Mouse (Mus musculus) testis, adult 2 months (tissue): ENCODE measurements at regions not wholly inside any gene's neighbourhood (a gene's known extent, or its start where the extent isn't known, plus 50 kb on each side); places are given as distances from the start of the nearest gene placed in this dataset.

Experiments used
- CTCF ChIP-seq: fragments of 200-500 bp; IDR thresholded peaks from 2 replicates; pipeline ENCODE4 v1.5.1; 2012; ENCODE audit warnings: low read depth, mild to moderate bottlenecking, inconsistent platforms, low read length, moderate library complexity; ENCODE audit not compliant: control insufficient read depth, insufficient read depth, insufficient replicate concordance
- POLR2A ChIP-seq: fragments of 200-500 bp; IDR thresholded peaks from 2 replicates; pipeline ENCODE4 v1.6.1; 2012; ENCODE audit warnings: low read depth, mild to moderate bottlenecking, inconsistent platforms, low read length, moderate library complexity; ENCODE audit not compliant: control insufficient read depth

DNA sequence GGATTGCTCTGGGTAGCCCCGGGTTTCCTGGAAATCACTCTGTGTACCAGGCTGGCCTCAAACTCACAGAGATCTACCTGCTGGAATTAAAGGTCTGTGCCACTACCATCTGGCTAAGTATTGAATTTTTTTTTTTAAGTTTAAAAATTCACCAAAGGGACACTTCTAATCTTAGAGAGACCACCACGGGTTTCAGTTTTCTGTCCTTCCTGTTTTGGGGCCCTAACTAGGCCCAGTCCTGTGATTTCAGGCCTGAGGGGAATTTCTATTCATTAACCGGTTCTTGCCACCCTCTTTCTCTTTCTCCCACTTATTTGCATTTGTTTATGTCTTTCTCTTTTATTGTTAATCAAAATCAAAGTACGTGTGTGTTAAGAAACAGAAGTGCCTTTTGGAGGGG is 122.1 kb upstream of the Cdk6 start:
- TF ChIP-seq CTCF = no peak
- TF ChIP-seq POLR2A = no peak
